Mouse (Mus musculus) heart, embryonic 16.5 days (tissue): ENCODE data around the gene Plpp7. TPM values are rescaled to one million over a fixed set of nuclear protein-coding genes. Genes with fewer than 3 reads are reported as not detected.

Experiments
- ATAC-seq: fragments of 200-750 bp; cut with Nextera tagmentation; replicated peaks from 2 replicates; pipeline ENCODE4 v1.8.0; 2017; ENCODE audit warnings: moderate number of reproducible peaks; ENCODE audit not compliant: insufficient read depth, low FRiP score; ENCODE audit errors: extremely low read depth
- H3K27ac ChIP-seq: fragments of 300-500 bp; sonication (generic); 2 replicates; pipeline ENCODE4 v1.5.1; 2014; ENCODE audit warnings: mild to moderate bottlenecking, low read length, control low read depth, moderate library complexity
- H3K27me3 ChIP-seq: fragments of 300-500 bp; sonication (generic); 2 replicates; pipeline ENCODE4 v1.6.1; 2014; ENCODE audit warnings: low read length, mixed read lengths; ENCODE audit not compliant: control insufficient read depth, insufficient read depth
- H3K36me3 ChIP-seq: fragments of 300-500 bp; sonication (generic); 2 replicates; pipeline ENCODE4 v1.6.1; 2014; ENCODE audit not compliant: control insufficient read depth, insufficient read depth
- H3K4me1 ChIP-seq: fragments of 300-500 bp; sonication (generic); 2 replicates; pipeline ENCODE4 v1.6.1; 2014; ENCODE audit warnings: low read length, mixed read lengths; ENCODE audit not compliant: control insufficient read depth, insufficient read depth
- H3K4me2 ChIP-seq: fragments of 300-500 bp; sonication (generic); 2 replicates; pipeline ENCODE4 v1.6.1; 2014; ENCODE audit warnings: low read depth, mild to moderate bottlenecking, control low read depth, low read length
- H3K4me3 ChIP-seq: fragments of 300-500 bp; sonication (generic); 2 replicates; pipeline ENCODE4 v1.5.1; 2014; ENCODE audit warnings: mild to moderate bottlenecking, control low read depth, low read length
- H3K9ac ChIP-seq: fragments of 300-500 bp; sonication (generic); 2 replicates; pipeline ENCODE4 v1.6.1; 2014; ENCODE audit warnings: low read length, control low read depth
- H3K9me3 ChIP-seq: fragments of 300-500 bp; sonication (generic); replicated peaks from 2 replicates; pipeline ENCODE4 v1.6.1; 2016; ENCODE audit warnings: low read length; ENCODE audit not compliant: control insufficient read depth
- WGBS: fragments of 180-500 bp; shearing (Covaris S2); extraction: QIAGEN DNeasy Blood & Tissue Kit; methylation state at CpG from one replicate; pipeline ENCODE4 v1.1.7; 2014; 5-methylcytosine and 5-hydroxymethylcytosine counted together
- polyA plus RNA-seq: library from polyadenylated mRNA; unstranded; fragments of >200 nt; fragmentation: Nextera tagmentation; extraction: Ambion mirVana; gene quantifications from 2 replicates; pipeline ENCODE4 v1.2.1, GENCODE M21; 2015

Gene Plpp7
- polyA plus RNA-seq, 1 experiment from 2014 or later = 21.4 TPM

GRCm38 (mm10) chr2:32127653-32128535 is 32.6 kb downstream of the Plpp7 start:
- ATAC-seq = peak; percentile 86
- H3K36me3 ChIP-seq = no peaks in the 10 kb centered on the region
- H3K4me1 ChIP-seq = peaks cover 42% of the 10 kb centered on the region
- H3K9me3 ChIP-seq = no peaks in the 10 kb centered on the region
- peak overlapping the region; percentile 67 for H3K9ac ChIP-seq
- 11% methylated on average over 16 of the region's 16 CpGs for whole genome bisulfite sequencing
- peak overlapping the region; percentile 93 for H3K27ac ChIP-seq
- H3K4me2 ChIP-seq = peak overlapping the region; percentile 54
- H3K27me3 ChIP-seq = no peaks in the 10 kb centered on the region
- H3K4me3 ChIP-seq = peak overlapping the region; percentile 5

GRCm38 (mm10) chr2:32128536-32128841 is 33.2 kb downstream of the Plpp7 start:
- WGBS = 70% methylated on average over 5 of the region's 5 CpGs
- no peak for ATAC-seq
- Histone ChIP-seq H3K4me1 (peaks cover 42% of the 10 kb centered on the region), H3K4me3 (no peak overlapping the region), H3K9ac (peak overlapping the region; percentile 67), H3K27ac (peak overlapping the region; percentile 93), H3K9me3 (no peaks in the 10 kb centered on the region), H3K27me3 (no peaks in the 10 kb centered on the region), H3K4me2 (peak overlapping the region; percentile 54), H3K36me3 (no peaks in the 10 kb centered on the region)

- H3K36me3 ChIP-seq = no peaks in the 10 kb centered on the region
- no peaks in the 10 kb centered on the region for H3K27me3 ChIP-seq
- H3K4me2 ChIP-seq = peak overlapping the region; percentile 45; the same call in 1 of the 2 replicates
- H3K27ac ChIP-seq = peak overlapping the region; percentile 97
- H3K9ac ChIP-seq = peak overlapping the region; percentile 60
- peak; percentile 77 for ATAC-seq
- peaks cover 42% of the 10 kb centered on the region for H3K4me1 ChIP-seq
- WGBS = 29% methylated on average over 11 of the region's 11 CpGs
- H3K4me3 ChIP-seq = 0 out of 2 replicates have a peak overlapping the region, but pooled peaks have one; percentile 14
- no peaks in the 10 kb centered on the region for H3K9me3 ChIP-seq
Observed at GRCm38 (mm10) chr2:32129383-32130074, 34.2 kb downstream of the Plpp7 start.

GRCm38 (mm10) chr2:32130435-32130834 is 35.1 kb downstream of the Plpp7 start:
- 25% methylated on average over 6 of the region's 6 CpGs for WGBS
- Histone ChIP-seq H3K4me3 (no peak overlapping the region), H3K36me3 (no peaks in the 10 kb centered on the region), H3K9ac (peak overlapping the region; percentile 50), H3K27me3 (no peaks in the 10 kb centered on the region), H3K4me1 (peaks cover 42% of the 10 kb centered on the region), H3K27ac (peak overlapping the region; percentile 97), H3K9me3 (no peaks in the 10 kb centered on the region), H3K4me2 (peak overlapping the region; percentile 26; the same call in 1 of the 2 replicates)
- no peak for ATAC-seq

- Histone ChIP-seq H3K36me3 (no peaks in the 10 kb centered on the region), H3K9me3 (no peaks in the 10 kb centered on the region), H3K9ac (peak overlapping the region; percentile 50), H3K4me2 (no peak overlapping the region), H3K27ac (peak overlapping the region; percentile 97), H3K4me1 (peaks cover 42% of the 10 kb centered on the region), H3K27me3 (no peaks in the 10 kb centered on the region), H3K4me3 (no peak overlapping the region)
- ATAC-seq = no peak
- WGBS = 32% methylated on average over 9 of the region's 9 CpGs
Observed at GRCm38 (mm10) chr2:32131205-32131834, 36.0 kb downstream of the Plpp7 start.

GRCm38 (mm10) chr2:32131866-32132566 is 36.7 kb downstream of the Plpp7 start:
- no peak overlapping the region for H3K9ac ChIP-seq
- no peak for ATAC-seq
- H3K4me1 ChIP-seq = peaks cover 42% of the 10 kb centered on the region
- H3K27ac ChIP-seq = peak overlapping the region; percentile 48
- H3K4me3 ChIP-seq = no peak overlapping the region
- no peak overlapping the region for H3K4me2 ChIP-seq
- WGBS = 67% methylated on average over 6 of the region's 6 CpGs
- no peaks in the 10 kb centered on the region for H3K27me3 ChIP-seq
- H3K9me3 ChIP-seq = no peaks in the 10 kb centered on the region
- H3K36me3 ChIP-seq = no peaks in the 10 kb centered on the region

- H3K9me3 ChIP-seq = no peaks in the 10 kb centered on the region
- ATAC-seq = no peak
- H3K4me1 ChIP-seq = peaks cover 41% of the 10 kb centered on the region
- 10% methylated on average over 12 of the region's 12 CpGs for WGBS
- no peak overlapping the region for H3K4me3 ChIP-seq
- H3K27ac ChIP-seq = no peak overlapping the region
- H3K27me3 ChIP-seq = no peaks in the 10 kb centered on the region
- no peak overlapping the region for H3K9ac ChIP-seq
- no peak overlapping the region for H3K4me2 ChIP-seq
- H3K36me3 ChIP-seq = no peaks in the 10 kb centered on the region
Observed at GRCm38 (mm10) chr2:32132567-32132992, 37.3 kb downstream of the Plpp7 start.

- Histone ChIP-seq H3K4me2 (no peak overlapping the region), H3K36me3 (no peaks in the 10 kb centered on the region), H3K4me3 (no peak overlapping the region), H3K9ac (no peak overlapping the region), H3K27me3 (no peaks in the 10 kb centered on the region), H3K4me1 (peaks cover 31% of the 10 kb centered on the region), H3K27ac (no peak overlapping the region), H3K9me3 (no peaks in the 10 kb centered on the region)
- 0% methylated on average over 2 of the region's 2 CpGs for WGBS
- ATAC-seq = no peak
Observed at GRCm38 (mm10) chr2:32134039-32134438, 38.7 kb downstream of the Plpp7 start.
